Mouse (Mus musculus): ENCODE measurements at regions not wholly inside any gene's neighbourhood (a gene's known extent, or its start where the extent isn't known, plus 50 kb on each side); places are given as distances from the start of the nearest gene placed in this dataset.
A peak's percentile ranks its signal among the peaks of the same experiment; 100 is the strongest.

DNA sequence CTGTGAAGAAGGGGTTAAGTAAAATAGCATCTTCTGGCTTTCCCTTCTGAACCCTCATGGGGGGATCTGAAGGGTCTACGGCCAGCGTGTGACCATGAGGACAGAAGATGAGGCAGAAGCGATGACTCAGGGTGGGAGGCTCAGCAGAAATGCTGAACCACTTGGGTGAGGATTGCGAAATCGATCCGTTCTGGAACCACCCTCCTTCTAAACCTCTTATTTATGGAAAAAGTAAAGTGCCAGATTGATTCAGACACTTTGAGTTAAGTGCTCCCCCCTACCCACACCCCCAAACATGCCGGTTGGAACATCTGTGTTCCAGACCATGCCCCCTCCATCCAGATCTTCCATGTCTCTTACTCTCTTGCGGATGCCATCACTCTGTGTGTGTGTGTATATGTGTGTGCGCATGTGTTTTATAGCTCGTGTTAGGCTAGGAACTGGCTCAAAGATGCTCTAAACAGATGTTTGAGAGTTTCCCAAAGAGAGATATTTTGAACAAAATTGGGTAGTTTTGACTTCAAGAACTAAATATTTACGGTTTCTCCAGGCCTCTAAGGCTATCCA, 190.2 kb upstream of the Prickle1 start:
- no peak for DNase-seq

DNA sequence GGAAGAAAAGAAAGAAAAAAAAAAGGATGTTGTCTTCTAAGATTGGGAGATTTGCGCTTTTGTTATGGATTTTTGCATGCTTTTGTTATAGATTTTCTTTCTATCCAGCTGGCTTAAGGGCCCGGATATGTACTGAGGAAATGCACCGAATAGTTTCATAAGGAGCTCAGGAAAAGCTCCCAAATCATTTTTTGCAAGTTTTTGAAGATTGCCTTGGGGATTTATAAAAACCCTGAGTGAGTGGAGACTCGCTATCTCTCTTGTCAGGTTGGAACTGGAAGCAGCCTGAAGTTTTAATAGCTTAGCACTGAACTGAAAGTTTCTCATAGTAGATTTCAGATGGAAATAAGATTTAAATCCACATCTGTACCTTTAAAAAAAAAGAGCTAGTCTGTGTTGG, 188.0 kb upstream of the Prickle1 start:
- DNase-seq, result no peak

DNA sequence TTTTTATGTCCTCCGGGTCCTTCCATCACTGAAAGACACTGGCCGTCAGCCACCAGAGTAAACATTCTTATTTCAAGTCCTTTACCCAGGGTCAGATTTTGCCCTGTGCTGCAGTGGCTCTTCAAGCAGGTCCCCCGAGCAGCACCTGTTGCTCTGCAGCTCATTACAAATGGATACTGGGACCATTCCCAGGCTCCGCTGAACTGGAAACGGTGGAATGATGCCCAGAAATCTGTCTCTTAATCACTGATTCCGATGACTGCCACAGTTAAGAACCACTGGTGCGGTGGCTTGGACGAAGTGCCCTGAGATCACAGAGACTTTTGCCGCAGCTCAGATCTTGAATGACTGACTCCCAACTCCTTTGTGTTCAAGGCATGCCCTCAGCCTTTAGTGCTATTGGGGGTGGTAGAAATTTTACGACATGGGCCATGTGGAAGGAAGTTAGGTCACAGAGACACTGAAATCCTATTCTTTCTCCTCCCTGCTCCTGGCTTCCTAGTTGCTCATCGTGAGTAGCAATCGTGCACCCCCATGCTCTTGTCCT, 179.6 kb upstream of the Prickle1 start:
- DNase-seq, result no peak

DNA sequence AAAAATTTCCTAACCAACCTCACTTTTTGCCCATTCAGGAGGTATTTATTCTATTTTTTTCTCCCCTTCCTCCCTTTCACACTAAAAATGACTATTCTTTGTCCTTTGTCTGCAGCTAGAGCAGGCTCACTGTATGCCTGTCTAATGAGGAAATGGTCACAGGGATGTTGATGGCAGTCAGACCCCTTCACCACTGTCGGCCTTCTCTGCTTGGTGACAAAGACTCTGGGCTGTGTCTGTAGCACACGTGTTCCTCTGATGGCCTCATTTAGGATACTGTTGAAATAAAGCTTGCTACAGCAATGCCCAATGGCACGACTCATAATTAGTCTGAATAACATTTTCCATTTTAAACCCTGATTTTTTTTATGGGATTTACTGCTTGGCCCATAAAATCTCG, 178.6 kb upstream of the Prickle1 start:
- no peak for DNase-seq

DNA sequence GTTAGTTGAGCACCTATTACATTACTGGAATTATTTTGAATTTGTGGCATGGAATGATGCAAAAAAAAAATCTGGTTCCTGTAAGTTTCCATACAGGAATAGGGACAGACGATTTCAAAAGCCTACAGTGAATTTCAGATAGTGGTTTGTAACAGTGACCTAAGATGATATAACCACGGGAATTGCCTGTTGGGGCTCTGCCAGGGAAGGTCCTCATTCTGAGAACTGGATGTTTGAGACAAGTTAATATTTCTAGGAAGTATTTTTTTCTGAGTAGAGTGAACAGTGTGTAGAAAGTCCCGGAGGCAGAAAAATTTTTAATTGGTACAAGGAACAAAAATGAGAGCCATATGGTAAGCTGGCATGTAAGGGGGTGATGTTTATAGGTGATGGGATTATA, 171.3 kb upstream of the Prickle1 start:
- no peak for DNase-seq

DNA sequence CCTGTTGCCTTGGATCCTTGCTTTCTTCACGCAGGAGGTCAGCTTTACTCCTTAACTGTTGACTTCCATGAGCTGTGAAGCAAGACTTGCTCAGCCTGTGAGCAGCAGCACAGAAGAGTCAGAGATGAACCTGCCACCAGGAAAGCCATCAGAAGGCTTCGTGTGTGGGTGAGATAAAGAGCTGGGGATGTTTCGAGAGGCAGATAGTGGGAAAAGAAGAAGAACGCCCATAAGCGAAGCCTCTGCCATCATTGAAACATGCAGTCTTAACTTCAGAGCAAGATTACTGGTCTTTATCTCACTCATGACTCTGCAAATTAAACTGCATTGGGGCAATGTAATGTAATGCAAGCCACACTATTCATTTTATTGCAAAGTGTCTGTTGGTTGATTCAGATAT, 167.4 kb upstream of the Prickle1 start:
- no peak for DNase-seq

DNA sequence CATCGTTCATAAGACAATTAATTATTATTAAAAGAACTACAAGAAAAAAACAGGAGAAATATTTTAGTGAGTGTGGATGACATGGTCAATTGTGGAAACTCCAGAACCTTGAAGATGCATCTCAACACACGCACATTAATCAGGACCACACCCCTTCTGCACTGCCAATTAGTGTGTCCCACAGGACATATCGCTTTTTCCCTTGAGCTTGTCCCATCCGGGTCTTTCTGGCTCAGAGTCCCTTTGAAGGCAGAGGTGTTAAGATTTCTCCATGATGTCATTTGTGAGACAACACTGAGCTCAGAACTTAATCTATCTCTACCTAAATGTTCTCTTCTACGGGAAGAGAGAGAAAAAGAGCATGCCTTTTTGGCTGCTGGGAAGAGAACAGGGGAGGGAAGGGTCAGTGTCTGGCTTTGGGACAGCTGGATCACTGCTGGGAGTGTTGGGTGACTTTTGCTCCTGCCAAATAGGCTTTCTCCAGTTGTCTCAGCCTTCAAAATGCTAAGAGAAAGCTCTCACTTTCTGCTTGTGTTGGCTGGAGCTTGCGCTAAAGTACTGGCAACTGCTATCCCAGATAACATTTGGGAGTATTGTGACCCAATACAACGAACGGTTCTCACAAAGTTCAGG, 162.6 kb upstream of the Prickle1 start:
- peak; percentile 37 for DNase-seq

DNA sequence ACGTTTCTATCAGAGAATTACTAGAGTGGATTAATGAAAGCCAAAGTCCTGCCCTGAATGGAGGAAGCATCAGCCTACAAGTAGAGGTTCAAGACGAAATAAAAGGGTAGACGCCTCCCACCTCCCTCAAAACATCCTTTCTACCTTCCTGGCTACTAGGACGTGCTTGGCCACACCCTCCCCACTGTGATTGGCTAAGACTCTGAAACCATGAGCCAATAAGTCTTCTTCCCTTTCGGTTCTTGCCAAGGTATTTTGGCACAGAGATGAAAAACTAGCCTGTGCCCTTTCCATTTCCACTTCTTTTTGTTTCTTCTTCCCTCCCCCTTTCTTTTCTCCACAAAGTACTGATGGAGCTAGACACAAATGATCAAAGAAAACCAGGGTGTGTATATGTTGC, 160.3 kb upstream of the Prickle1 start:
- DNase-seq, result peak; percentile 31

DNA sequence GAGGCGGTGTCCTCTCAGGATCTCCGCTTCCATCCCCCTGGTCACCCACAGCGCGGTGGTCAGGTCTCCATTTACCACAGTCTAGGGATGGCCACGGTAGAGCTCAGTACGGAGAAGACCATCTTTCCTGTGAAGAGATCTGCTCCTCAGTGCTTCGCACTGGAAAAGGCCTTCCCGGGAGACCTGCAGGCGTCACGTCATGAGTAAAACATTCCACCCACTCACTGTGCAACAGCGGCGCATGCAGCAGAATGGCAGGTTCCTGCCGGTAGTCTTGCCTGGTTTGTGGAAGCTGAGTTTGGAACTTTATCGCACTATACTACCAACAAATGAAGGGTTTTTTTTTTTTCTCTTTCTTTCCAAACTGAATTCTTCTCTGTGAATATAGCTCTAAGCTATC, 156.1 kb upstream of the Prickle1 start:
- DNase-seq, result no peak

DNA sequence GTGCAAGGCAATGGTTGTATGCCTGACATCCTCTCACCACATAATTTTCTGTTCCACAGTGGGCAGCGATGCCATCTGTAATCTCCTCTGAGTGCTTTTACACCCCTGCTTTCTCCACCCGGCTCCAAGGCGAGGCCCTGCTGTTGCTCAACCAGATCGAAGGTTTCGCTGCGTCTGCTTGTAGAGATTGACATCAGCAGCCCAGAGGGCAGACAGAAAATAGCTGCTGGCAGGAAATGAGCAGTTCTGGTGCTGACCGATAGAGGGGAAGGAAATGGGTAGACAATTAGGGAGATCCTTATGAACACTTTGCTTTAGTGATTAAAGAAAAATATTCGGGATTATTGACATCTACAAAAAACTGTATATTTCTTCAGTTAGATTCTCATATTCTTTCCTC, 155.3 kb upstream of the Prickle1 start:
- DNase-seq, result peak; percentile 69

DNA sequence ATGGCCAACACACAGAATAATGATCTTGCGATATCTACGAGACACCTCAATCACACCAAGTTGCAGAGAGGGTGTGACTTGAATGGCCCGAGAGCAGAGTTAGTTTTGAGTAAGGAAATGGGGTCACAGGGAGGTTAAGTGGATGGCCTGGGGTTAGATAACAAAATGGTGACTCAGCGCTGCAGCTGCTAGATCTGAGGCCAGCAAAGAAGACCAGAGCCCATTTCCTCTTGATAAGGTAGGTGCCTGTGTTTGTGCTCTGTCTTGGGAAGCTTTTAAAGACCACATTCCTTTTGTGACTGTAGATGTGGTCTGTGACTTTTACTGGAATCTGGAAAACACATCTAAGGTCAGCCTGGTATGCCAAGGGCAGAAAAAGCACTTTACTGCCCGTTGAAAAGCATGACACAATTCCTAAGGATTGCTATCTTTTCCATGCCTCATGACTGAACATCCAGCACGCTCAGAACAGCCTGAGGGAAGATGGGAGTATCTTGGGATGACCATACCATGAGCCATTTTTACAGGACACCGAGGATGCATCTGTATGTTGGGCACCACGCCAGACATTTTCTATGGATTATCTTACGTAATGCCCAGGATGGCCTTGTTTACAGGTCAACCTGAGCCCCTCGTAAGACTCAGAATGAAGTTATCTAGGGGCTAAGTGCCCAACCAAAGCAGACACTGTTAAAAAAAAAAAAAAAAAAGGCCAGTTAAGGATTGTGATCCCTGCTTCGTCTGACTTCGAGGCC, 148.7 kb upstream of the Prickle1 start:
- DNase-seq, result no peak

DNA sequence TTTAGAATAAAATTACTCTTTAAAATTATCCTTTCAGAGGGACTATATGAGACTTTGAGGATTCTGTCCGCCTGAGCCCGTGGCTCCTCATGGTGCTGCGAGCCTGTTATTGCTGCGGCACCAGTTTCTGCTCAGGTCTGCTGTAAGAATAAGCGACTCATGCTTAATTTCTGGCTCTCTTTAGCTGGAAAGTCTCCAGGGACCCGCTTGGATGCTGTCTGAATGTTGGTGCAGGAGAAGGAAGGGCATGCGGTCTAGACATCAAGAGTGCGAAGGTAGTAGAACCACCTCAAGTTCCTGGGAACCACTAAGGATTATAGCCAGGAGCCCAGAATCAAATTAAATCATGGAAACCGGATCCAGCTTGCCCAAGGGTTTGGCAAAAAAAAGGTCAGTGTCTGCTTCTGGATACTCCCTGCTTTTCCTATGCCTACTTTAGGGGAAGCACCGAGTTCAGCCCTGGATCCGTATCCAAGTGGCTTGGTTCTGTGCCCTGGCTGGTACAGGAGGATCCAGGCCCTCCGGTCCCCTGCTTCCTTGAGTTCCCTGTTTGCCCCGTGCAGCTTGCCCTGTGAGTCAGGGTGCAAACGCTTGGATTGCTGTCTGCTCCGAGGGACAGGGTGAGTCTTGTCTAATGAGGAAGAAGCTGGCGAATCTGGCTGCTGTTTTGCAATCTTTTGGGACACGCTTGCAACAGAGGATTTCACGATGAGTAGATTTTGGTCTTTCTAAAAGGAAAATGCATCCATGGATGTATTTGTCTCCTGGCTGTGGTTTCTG, 138.2 kb upstream of the Prickle1 start:
- DNase-seq, result peak; percentile 70

DNA sequence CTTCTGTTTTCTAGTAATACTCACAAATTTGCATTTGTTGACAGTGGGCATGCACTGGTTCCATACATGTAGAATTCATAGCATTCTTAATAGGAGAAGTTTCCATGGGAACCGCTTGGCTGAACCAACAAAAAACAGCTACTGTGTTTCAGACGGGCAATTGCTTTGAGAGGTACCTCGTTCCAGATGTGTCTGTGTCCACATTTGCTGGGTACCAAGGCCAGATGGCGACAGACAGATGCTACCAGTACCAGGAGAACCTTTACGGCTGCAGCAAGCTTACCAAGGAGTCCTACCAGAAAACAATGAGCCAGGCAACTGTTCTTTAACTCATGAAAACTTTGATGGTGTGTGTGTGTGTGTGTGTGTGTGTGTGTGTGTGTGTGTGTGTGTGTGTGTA, 137.1 kb upstream of the Prickle1 start:
- DNase-seq, result no peak

DNA sequence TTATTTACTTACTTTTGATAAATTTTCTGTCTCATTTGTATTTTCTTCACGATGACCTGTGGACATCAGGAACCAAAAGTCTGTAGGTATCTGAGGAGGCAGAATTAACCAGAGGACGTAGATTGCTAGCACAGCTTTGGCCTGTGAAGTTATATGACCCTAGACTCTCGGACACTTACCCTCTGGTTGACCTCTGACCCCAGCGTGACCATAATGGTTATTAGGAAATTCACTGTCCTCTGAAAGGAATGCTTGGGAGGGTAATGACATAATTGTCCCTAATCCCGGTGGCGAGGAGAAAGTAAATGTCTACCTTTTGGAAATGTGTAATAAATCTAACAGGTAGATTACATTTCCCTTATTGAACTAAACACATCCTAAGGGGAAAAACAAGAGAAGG, 135.5 kb upstream of the Prickle1 start:
- no peak for DNase-seq

DNA sequence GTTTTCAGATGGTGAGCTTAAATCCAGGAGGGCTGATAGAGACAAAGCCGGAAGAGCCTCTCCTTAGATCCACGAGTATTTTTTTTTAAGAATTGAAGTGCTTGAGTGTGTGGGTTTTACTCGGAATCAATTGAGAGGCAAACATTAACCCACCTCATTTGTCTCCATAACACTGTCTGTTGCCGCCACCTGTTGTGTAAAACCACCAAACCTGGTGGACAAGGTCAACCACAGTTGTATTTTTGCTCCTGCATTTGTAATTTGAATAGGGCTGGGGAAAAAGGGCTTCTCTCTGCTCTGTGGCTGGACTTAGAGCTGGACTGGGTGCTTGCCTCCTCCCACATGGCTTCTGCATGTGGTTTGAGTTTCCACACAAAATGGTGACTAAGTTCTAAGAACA, 119.8 kb upstream of the Prickle1 start:
- no peak for DNase-seq

DNA sequence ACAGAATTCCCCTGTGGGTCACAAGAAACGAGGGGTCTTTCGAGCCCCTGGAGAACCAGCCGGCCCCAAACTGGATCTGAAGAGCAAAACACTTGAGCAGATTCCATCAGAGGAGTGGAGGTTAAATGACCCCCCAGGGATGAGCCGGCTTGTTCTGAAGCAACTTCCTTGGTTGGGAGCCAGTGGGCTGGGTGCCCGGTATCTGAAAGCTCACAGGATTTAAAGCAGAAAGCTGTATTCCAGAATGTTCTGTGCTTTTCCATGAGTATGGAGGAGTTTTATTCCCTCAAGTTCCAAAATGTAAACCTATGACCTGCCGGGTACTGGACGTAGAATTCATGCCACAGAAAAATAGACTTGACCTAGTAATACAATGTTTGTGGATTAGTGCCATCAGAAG, 117.7 kb upstream of the Prickle1 start:
- peak; percentile 89 for DNase-seq

DNA sequence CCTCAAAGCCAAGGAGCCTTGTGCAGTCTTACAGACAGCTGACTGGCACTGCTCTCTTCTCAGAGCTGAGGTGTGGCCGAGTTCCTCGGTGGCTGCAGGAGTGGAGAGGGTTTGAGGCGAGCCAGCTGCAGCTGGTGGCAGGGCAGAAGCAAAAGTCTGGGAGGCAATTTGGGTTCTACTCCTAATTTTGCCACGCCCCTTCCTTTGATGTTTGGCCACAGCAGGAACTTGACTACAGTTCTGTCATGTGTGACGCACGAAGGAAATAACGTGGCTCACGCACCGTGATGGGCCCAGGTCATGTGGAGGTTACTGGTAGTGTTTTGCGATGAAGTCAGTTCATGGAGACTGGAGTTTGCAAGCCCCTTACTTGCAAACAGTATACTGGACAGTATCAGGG, 116.9 kb upstream of the Prickle1 start:
- DNase-seq, result no peak

DNA sequence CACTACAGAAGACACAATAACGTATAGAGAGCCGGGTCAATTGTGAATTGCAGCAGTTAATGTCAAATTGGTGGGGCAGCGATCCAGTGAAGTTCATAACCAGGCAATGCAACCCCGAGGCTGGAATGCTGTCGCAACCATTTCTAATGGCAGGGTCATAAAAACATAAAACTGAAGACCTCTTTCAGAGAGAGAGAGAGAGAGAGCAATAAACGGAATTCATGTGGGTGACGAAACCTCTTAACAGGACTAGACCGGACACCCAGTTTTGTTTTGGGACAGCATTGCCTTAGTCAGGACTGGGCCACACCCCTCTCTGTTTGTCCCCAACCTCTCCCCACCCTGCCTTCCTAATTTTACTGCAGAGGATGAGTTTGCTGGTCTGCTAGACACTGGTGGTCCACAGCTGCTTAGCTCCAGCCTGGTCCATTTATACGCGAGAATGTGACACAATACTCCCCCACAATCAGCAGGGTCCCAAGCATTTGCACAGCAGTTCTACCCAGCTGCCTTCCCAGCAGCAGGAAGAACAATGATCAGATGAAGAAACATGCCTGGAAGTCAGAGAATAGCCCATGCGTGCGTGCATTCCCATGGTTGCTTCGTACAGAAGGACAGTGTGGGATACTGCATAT, 115.6 kb upstream of the Prickle1 start:
- no peak for DNase-seq

DNA sequence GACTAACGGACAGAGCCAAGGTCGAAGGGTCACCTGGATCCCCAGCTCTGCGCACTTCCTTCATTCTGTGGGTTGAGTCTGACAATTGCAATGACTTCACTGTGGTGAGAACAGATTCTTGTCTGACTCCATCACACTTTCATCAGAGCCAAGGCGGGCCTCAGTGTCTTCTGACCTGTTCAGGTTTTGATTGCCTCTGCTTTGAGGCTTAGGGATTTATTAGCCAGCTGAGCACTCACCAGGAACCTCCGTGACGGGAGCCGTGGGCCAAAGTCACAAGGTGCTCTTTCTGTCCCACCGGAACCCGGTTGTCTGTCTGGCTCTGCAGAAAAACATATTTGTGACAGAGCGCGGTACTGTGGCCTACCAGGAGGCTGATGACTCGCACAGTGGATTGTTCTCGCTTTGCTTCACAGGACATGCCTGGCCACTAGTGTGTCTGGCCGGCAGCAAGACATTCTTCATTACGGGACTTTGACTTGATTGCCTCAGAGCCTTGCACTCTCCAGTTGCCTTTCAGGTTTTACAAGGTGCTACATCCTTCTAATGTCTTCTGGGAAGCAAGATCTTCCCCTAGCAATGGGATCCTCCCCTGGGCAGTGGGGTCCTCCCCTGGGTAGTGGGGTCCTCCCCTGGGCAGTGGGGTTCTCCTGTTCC, 114.9 kb upstream of the Prickle1 start:
- no peak for DNase-seq

DNA sequence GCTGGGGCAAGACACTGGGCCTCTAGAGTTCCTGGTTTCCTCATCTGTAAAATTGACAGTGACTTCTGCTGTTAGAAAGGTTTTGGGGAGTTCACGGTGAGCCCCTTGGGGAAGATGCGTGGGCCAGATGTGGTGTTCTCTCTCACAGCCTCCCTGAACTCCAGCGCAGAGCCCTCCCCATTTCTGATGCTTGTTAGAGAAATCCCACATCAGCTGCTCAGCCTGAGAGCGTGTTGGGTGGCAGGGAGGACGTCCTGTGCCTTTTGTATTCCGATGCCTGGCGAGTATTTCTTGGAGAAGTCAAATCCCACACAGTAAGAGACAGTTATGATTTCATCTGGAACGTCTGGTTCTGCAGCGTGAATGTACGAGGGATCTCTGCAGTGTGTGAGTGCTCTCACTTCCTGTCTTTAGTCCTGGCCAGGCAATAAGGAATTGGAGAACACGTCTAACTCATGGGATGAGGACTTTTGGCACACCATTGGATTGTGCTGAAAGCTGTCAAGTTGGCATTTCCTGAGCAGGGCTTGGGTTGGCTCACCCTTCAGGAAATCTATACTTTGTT, 110.8 kb upstream of the Prickle1 start:
- no peak for DNase-seq

DNA sequence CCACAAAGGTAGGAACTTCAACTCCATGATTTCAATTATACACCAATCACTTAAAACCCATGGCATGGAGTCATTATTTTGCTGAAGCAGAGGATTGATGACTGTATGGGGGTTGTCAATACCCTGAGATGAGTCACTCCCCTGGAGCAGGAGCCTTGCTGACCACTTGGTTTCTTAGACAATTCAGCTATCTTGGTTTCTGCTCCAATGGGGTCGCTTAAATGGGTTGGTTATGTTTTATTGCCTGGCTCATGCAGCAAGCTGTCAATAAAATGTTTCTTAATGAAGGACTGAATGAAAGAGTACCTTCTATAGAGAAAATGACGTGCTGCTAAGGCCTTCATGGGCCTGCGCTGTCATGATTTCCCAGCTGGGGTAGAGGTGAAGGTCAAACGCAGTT, 110.0 kb upstream of the Prickle1 start:
- DNase-seq, result no peak

DNA sequence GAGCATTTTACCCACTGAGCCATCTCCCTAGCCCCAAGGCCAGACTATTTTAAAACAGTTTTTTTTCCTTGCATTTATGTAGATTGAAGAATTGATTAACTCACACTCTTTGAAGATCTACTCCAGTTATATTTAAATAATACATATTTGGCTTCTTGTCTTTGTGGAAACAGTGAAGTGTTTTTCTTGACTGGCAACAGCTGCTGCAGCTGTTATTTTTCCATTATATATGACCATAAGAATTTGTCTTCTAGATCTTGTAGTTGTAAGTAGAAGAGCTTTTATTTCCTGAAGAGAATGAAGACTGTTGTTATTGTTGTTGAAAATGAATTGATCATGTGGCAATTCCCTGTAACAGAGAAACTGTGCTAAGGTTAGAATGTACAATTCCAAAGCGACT, 109.4 kb upstream of the Prickle1 start:
- DNase-seq, result no peak
